Mouse (Mus musculus) limb, embryonic 14.5 days (tissue): ENCODE measurements around the gene Ttc28. TPM values are rescaled to one million over a fixed set of nuclear protein-coding genes. Genes with fewer than 3 reads are reported as not detected.

Experiments
- ATAC-seq: fragments of 200-750 bp; cut with Nextera tagmentation; 2 replicates; pipeline ENCODE4 v1.8.0; 2017; ENCODE audit warnings: low read depth, moderate number of reproducible peaks, moderate TSS enrichment; ENCODE audit not compliant: low FRiP score
- DNase-seq: peaks from one replicate; pipeline ENCODE4 v3.0.0-alpha.2; 2015; ENCODE audit warnings: low spot score
- H3K27ac ChIP-seq: fragments of 300-500 bp; sonication (generic); replicated peaks from 2 replicates; pipeline ENCODE4 v1.5.1; 2014; ENCODE audit warnings: low read depth, mild to moderate bottlenecking, low read length, moderate library complexity, mixed read lengths
- H3K27me3 ChIP-seq: fragments of 300-500 bp; sonication (generic); 2 replicates; pipeline ENCODE4 v1.6.1; 2014; ENCODE audit warnings: low read length, mixed read lengths; ENCODE audit not compliant: control insufficient read depth, insufficient read depth
- H3K36me3 ChIP-seq: fragments of 300-500 bp; sonication (generic); 2 replicates; pipeline ENCODE4 v1.6.1; 2014; ENCODE audit warnings: mild to moderate bottlenecking, low read length, moderate library complexity, mixed read lengths; ENCODE audit not compliant: control insufficient read depth, insufficient read depth
- H3K4me1 ChIP-seq: fragments of 300-500 bp; sonication (generic); 2 replicates; pipeline ENCODE4 v1.6.1; 2014; ENCODE audit warnings: antibody characterized with exemption, low read length, mixed read lengths; ENCODE audit not compliant: control insufficient read depth, insufficient read depth
- H3K4me2 ChIP-seq: fragments of 300-500 bp; sonication (generic); replicated peaks from 2 replicates; pipeline ENCODE4 v1.6.1; 2014; ENCODE audit warnings: low read depth, mild to moderate bottlenecking, low read length, moderate library complexity; ENCODE audit not compliant: severe bottlenecking
- H3K4me3 ChIP-seq: fragments of 300-500 bp; sonication (generic); replicated peaks from 2 replicates; pipeline ENCODE4 v1.5.1; 2014; ENCODE audit warnings: low read length
- H3K9ac ChIP-seq: fragments of 300-500 bp; sonication (generic); 2 replicates; pipeline ENCODE4 v1.6.1; 2014; ENCODE audit warnings: mild to moderate bottlenecking, low read depth, low read length, moderate library complexity; ENCODE audit not compliant: severe bottlenecking
- H3K9me3 ChIP-seq: fragments of 300-500 bp; sonication (generic); 2 replicates; pipeline ENCODE4 v1.6.1; 2016; ENCODE audit warnings: low read length; ENCODE audit not compliant: control insufficient read depth
- POLR2A ChIP-seq: fragments of 200-500 bp; IDR thresholded peaks from 2 replicates; pipeline ENCODE4 v1.8.0; 2012; ENCODE audit warnings: inconsistent platforms, mild to moderate bottlenecking, moderate library complexity, borderline replicate concordance; ENCODE audit not compliant: insufficient read depth, insufficient read length; ENCODE audit errors: extremely low read depth
- WGBS: fragments of 180-500 bp; shearing (Covaris S2); extraction: QIAGEN DNeasy Blood & Tissue Kit; methylation state at CpG from one replicate; pipeline ENCODE4 v1.1.7; 2014; 5-methylcytosine and 5-hydroxymethylcytosine counted together
- polyA plus RNA-seq, 2 experiments: library from polyadenylated mRNA; depleted of rRNA in 1 of 2; stranded (reverse) in 1 of 2; unstranded in 1 of 2; fragments of >200 nt; fragmentation: Nextera tagmentation in 1 of 2; extraction: Ambion mirVana in 1 of 2; gene quantifications; 2 replicates each; pipeline versions ENCODE4 v1.2.1 to v1.2.3; 2012 to 2014

Gene Ttc28
- polyA plus RNA-seq, 2 experiments, result 16.3 to 19.9 TPM

- 86% methylated on average over 3 of the region's 3 CpGs for WGBS
- H3K9ac ChIP-seq, result no peak overlapping the region
- no peaks in the 10 kb centered on the region for H3K27me3 ChIP-seq
- H3K4me3 ChIP-seq, result no peak overlapping the region
- DNase-seq (no peak), ATAC-seq (no peak)
- H3K36me3 ChIP-seq, result peaks cover 9% of the 10 kb centered on the region
- H3K9me3 ChIP-seq, result no peaks in the 10 kb centered on the region
- H3K27ac ChIP-seq, result no peak overlapping the region
- no peak for TF ChIP-seq POLR2A
- H3K4me2 ChIP-seq, result no peak overlapping the region
- H3K4me1 ChIP-seq, result 0 out of 2 replicates have a peak, but pooled peaks cover 2% of the 10 kb centered on the region
These were observed 36.6 kb downstream of the Ttc28 start for GRCm38 (mm10) chr5:110916241-110916640.

GRCm38 (mm10) chr5:110919541-110919940 lies 39.9 kb downstream of the Ttc28 start:
- 52% methylated on average over 4 of the region's 4 CpGs for WGBS
- H3K27me3 ChIP-seq, result no peaks in the 10 kb centered on the region

GRCm38 (mm10) chr5:110923336-110923735 lies 43.7 kb downstream of the Ttc28 start:
- H3K9ac ChIP-seq, result no peak overlapping the region
- H3K27me3 ChIP-seq, result no peaks in the 10 kb centered on the region
- ATAC-seq (no peak), DNase-seq (peak; percentile 22)
- H3K36me3 ChIP-seq, result no peaks in the 10 kb centered on the region; the same call in 1 of the 2 replicates
- no peak overlapping the region for H3K4me3 ChIP-seq
- H3K9me3 ChIP-seq, result no peaks in the 10 kb centered on the region
- no peak overlapping the region for H3K27ac ChIP-seq
- TF ChIP-seq POLR2A, result no peak
- 0 out of 2 replicates have a peak, but pooled peaks cover 2% of the 10 kb centered on the region for H3K4me1 ChIP-seq
- 40% methylated on average over 1 of the region's 1 CpGs for WGBS
- no peak overlapping the region for H3K4me2 ChIP-seq

More at GRCm38 (mm10) chr5:110919541-110919940, 39.9 kb downstream of the Ttc28 start:
- H3K36me3 ChIP-seq, result peaks cover 6% of the 10 kb centered on the region
- ATAC-seq (no peak), DNase-seq (no peak)
- no peak overlapping the region for H3K9ac ChIP-seq
- 0 out of 2 replicates have a peak, but pooled peaks cover 2% of the 10 kb centered on the region for H3K4me1 ChIP-seq
- H3K4me3 ChIP-seq, result no peak overlapping the region
- H3K9me3 ChIP-seq, result no peaks in the 10 kb centered on the region
- H3K4me2 ChIP-seq, result no peak overlapping the region
- no peak for TF ChIP-seq POLR2A
- H3K27ac ChIP-seq, result no peak overlapping the region

GRCm38 (mm10) chr5:110924636-110925035 lies 45.0 kb downstream of the Ttc28 start:
- no peak overlapping the region for H3K4me3 ChIP-seq
- no peaks in the 10 kb centered on the region for H3K27me3 ChIP-seq
- ATAC-seq (no peak), DNase-seq (no peak)
- peaks cover 8% of the 10 kb centered on the region; the same call in 1 of the 2 replicates for H3K4me1 ChIP-seq
- no peak overlapping the region for H3K4me2 ChIP-seq
- no peak overlapping the region for H3K27ac ChIP-seq
- no peaks in the 10 kb centered on the region for H3K9me3 ChIP-seq
- no peak overlapping the region for H3K9ac ChIP-seq
- no peaks in the 10 kb centered on the region; the same call in 1 of the 2 replicates for H3K36me3 ChIP-seq
- no peak for TF ChIP-seq POLR2A
- 94% methylated on average over 3 of the region's 3 CpGs for WGBS

GRCm38 (mm10) chr5:110925804-110926203 lies 46.2 kb downstream of the Ttc28 start:
- no peak overlapping the region for H3K4me3 ChIP-seq
- 86% methylated on average over 5 of the region's 5 CpGs for WGBS
- no peak overlapping the region for H3K27ac ChIP-seq
- no peak overlapping the region for H3K9ac ChIP-seq
- no peak for ATAC-seq
- H3K9me3 ChIP-seq, result no peaks in the 10 kb centered on the region
- H3K27me3 ChIP-seq, result no peaks in the 10 kb centered on the region
- no peaks in the 10 kb centered on the region; the same call in 1 of the 2 replicates for H3K36me3 ChIP-seq
- no peak for DNase-seq
- no peak overlapping the region for H3K4me2 ChIP-seq
- no peak for TF ChIP-seq POLR2A
- peaks cover 8% of the 10 kb centered on the region; the same call in 1 of the 2 replicates for H3K4me1 ChIP-seq

GRCm38 (mm10) chr5:110928289-110928688 lies 48.7 kb downstream of the Ttc28 start:
- no peak overlapping the region for H3K9ac ChIP-seq
- H3K36me3 ChIP-seq, result peaks cover 5% of the 10 kb centered on the region
- H3K27ac ChIP-seq, result peak overlapping the region; percentile 22; the same call in 1 of the 2 replicates
- no peak overlapping the region for H3K4me3 ChIP-seq
- 0 out of 2 replicates have a peak, but pooled peaks cover 4% of the 10 kb centered on the region for H3K9me3 ChIP-seq
- DNase-seq (peak; percentile 94), ATAC-seq (peak; percentile 90)
- 36% methylated on average over 3 of the region's 3 CpGs for WGBS
- no peak for TF ChIP-seq POLR2A
- no peaks in the 10 kb centered on the region for H3K27me3 ChIP-seq
- peaks cover 8% of the 10 kb centered on the region; the same call in 1 of the 2 replicates for H3K4me1 ChIP-seq
- no peak overlapping the region for H3K4me2 ChIP-seq
